Mouse (Mus musculus): ENCODE measurements around the gene Cutal. TPM values are rescaled to one million over a fixed set of nuclear protein-coding genes. Genes with fewer than 3 reads are reported as not detected.
"Not testable (repeated sequence)": the region's sequence is repeated elsewhere in the genome, so short reads cannot be mapped to it uniquely, and the experiment has no call there.

Cutal gene
- polyA plus RNA-seq, 1 experiment: 0.88 TPM

- WGBS: 85% methylated on average over 17 of the region's 17 CpGs
- no peak for DNase-seq
These were observed 40.6 kb upstream of the Cutal start for GRCm38 (mm10) chr2:34833624-34834023.

GRCm38 (mm10) chr2:34835669-34836068, 38.5 kb upstream of the Cutal start:
- Histone ChIP-seq H3K27me3 (ENCODE audit: control insufficient read depth, insufficient read depth, low read length) (no peaks in the 10 kb centered on the region), H3K4me3 (replicated peaks; ENCODE audit: insufficient read depth, low read depth, low read length) (no peak overlapping the region), H3K27ac (ENCODE audit: insufficient read depth, low read length) (no peak overlapping the region), H3K4me1 (ENCODE audit: control insufficient read depth, insufficient read depth, low read length) (no peaks in the 10 kb centered on the region)
- TF ChIP-seq POLR2A (IDR thresholded peaks at IDR 0.05; ENCODE audit: borderline replicate concordance, insufficient read depth, low read length) (no peak), CTCF (IDR thresholded peaks at IDR 0.05; ENCODE audit: borderline replicate concordance, insufficient read depth, low read depth, low read length) (no peak)
- 62% methylated on average over 3 of the region's 3 CpGs for WGBS
- no peak for DNase-seq

More at GRCm38 (mm10) chr2:34833624-34834023, 40.6 kb upstream of the Cutal start:
- Histone ChIP-seq H3K27me3 (ENCODE audit: control insufficient read depth, insufficient read depth, low read length) (no peaks in the 10 kb centered on the region), H3K4me1 (ENCODE audit: control insufficient read depth, insufficient read depth, low read length) (no peaks in the 10 kb centered on the region), H3K4me3 (replicated peaks; ENCODE audit: insufficient read depth, low read depth, low read length) (no peak overlapping the region), H3K27ac (ENCODE audit: insufficient read depth, low read length) (no peak overlapping the region)
- TF ChIP-seq CTCF (IDR thresholded peaks at IDR 0.05; ENCODE audit: borderline replicate concordance, insufficient read depth, low read depth, low read length) (no peak), POLR2A (IDR thresholded peaks at IDR 0.05; ENCODE audit: borderline replicate concordance, insufficient read depth, low read length) (no peak)

GRCm38 (mm10) chr2:34840143-34840542, 34.1 kb upstream of the Cutal start:
- H3K4me1 ChIP-seq (ENCODE audit: control insufficient read depth, insufficient read depth, low read length); H3K4me3 ChIP-seq (replicated peaks; ENCODE audit: insufficient read depth, low read depth, low read length); H3K27ac ChIP-seq (ENCODE audit: insufficient read depth, low read length); H3K27me3 ChIP-seq (ENCODE audit: control insufficient read depth, insufficient read depth, low read length); DNase-seq: not testable (repeated sequence)
- 83% methylated on average over 5 of the region's 5 CpGs for WGBS

- H3K27ac ChIP-seq (ENCODE audit: insufficient read depth, low read length): no peak overlapping the region
- H3K4me1 ChIP-seq (ENCODE audit: control insufficient read depth, insufficient read depth, low read length): no peaks in the 10 kb centered on the region
- no peak for DNase-seq
- H3K27me3 ChIP-seq (ENCODE audit: control insufficient read depth, insufficient read depth, low read length): no peaks in the 10 kb centered on the region
- WGBS: 76% methylated on average over 8 of the region's 8 CpGs
- no peak overlapping the region for H3K4me3 ChIP-seq (replicated peaks; ENCODE audit: insufficient read depth, low read depth, low read length)
- TF ChIP-seq CTCF (IDR thresholded peaks at IDR 0.05; ENCODE audit: borderline replicate concordance, insufficient read depth, low read depth, low read length) (no peak), POLR2A (IDR thresholded peaks at IDR 0.05; ENCODE audit: borderline replicate concordance, insufficient read depth, low read length) (no peak)
These were observed 32.5 kb upstream of the Cutal start for GRCm38 (mm10) chr2:34841706-34842105.

GRCm38 (mm10) chr2:34843211-34843939, 30.8 kb upstream of the Cutal start:
- Histone ChIP-seq H3K27me3 (ENCODE audit: control insufficient read depth, insufficient read depth, low read length) (no peaks in the 10 kb centered on the region), H3K4me1 (ENCODE audit: control insufficient read depth, insufficient read depth, low read length) (no peaks in the 10 kb centered on the region), H3K4me3 (replicated peaks; ENCODE audit: insufficient read depth, low read depth, low read length) (no peak overlapping the region), H3K27ac (ENCODE audit: insufficient read depth, low read length) (no peak overlapping the region)
- TF ChIP-seq POLR2A (IDR thresholded peaks at IDR 0.05; ENCODE audit: borderline replicate concordance, insufficient read depth, low read length): no peak
- TF ChIP-seq CTCF (IDR thresholded peaks at IDR 0.05; ENCODE audit: borderline replicate concordance, insufficient read depth, low read depth, low read length): no peak
- 74% methylated on average over 11 of the region's 11 CpGs for WGBS
- DNase-seq: no peak

GRCm38 (mm10) chr2:34847702-34848101, 26.5 kb upstream of the Cutal start:
- H3K4me3 ChIP-seq (replicated peaks; ENCODE audit: insufficient read depth, low read depth, low read length): no peak overlapping the region
- H3K27me3 ChIP-seq (ENCODE audit: control insufficient read depth, insufficient read depth, low read length): no peaks in the 10 kb centered on the region
- H3K4me1 ChIP-seq (ENCODE audit: control insufficient read depth, insufficient read depth, low read length): no peaks in the 10 kb centered on the region
- no peak for DNase-seq
- no peak overlapping the region for H3K27ac ChIP-seq (ENCODE audit: insufficient read depth, low read length)
- WGBS: 94% methylated on average over 1 of the region's 1 CpGs
- TF ChIP-seq POLR2A (IDR thresholded peaks at IDR 0.05; ENCODE audit: borderline replicate concordance, insufficient read depth, low read length): no peak
- no peak for TF ChIP-seq CTCF (IDR thresholded peaks at IDR 0.05; ENCODE audit: borderline replicate concordance, insufficient read depth, low read depth, low read length)

GRCm38 (mm10) chr2:34855265-34855664, 18.9 kb upstream of the Cutal start:
- WGBS: 83% methylated on average over 4 of the region's 4 CpGs
- H3K27ac ChIP-seq (ENCODE audit: insufficient read depth, low read length): no peak overlapping the region
- no peaks in the 10 kb centered on the region for H3K4me1 ChIP-seq (ENCODE audit: control insufficient read depth, insufficient read depth, low read length)
- H3K27me3 ChIP-seq (ENCODE audit: control insufficient read depth, insufficient read depth, low read length): no peaks in the 10 kb centered on the region
- H3K4me3 ChIP-seq (replicated peaks; ENCODE audit: insufficient read depth, low read depth, low read length): no peak overlapping the region
- TF ChIP-seq CTCF (IDR thresholded peaks at IDR 0.05; ENCODE audit: borderline replicate concordance, insufficient read depth, low read depth, low read length) (no peak), POLR2A (IDR thresholded peaks at IDR 0.05; ENCODE audit: borderline replicate concordance, insufficient read depth, low read length) (no peak)
- DNase-seq: no peak

- Histone ChIP-seq H3K27ac (ENCODE audit: insufficient read depth, low read length) (no peak overlapping the region), H3K4me1 (ENCODE audit: control insufficient read depth, insufficient read depth, low read length) (no peaks in the 10 kb centered on the region), H3K4me3 (replicated peaks; ENCODE audit: insufficient read depth, low read depth, low read length) (no peak overlapping the region), H3K27me3 (ENCODE audit: control insufficient read depth, insufficient read depth, low read length) (no peaks in the 10 kb centered on the region)
- TF ChIP-seq POLR2A (IDR thresholded peaks at IDR 0.05; ENCODE audit: borderline replicate concordance, insufficient read depth, low read length) (no peak), CTCF (IDR thresholded peaks at IDR 0.05; ENCODE audit: borderline replicate concordance, insufficient read depth, low read depth, low read length) (no peak)
- DNase-seq: no peak
- WGBS: 90% methylated on average over 8 of the region's 8 CpGs
These were observed 16.5 kb upstream of the Cutal start for GRCm38 (mm10) chr2:34857728-34858127.

All from cerebellum, adult 2 months (tissue).